Mouse (Mus musculus) liver, adult 2 months (tissue): ENCODE data around the gene Hpd. TPM values are rescaled to one million over a fixed set of nuclear protein-coding genes. Genes with fewer than 3 reads are reported as not detected.
A peak's percentile ranks its signal among the peaks of the same experiment; 100 is the strongest.
"Not testable (repeated sequence)": the region's sequence is repeated elsewhere in the genome, so short reads cannot be mapped to it uniquely, and the experiment has no call there.

ENCODE experiments used
- DNase-seq: peaks from one replicate; pipeline ENCODE4 v3.0.0-alpha.2; 2011; ENCODE audit warnings: low read depth, low spot score; ENCODE audit errors: extremely low read depth
- H3K27ac ChIP-seq: fragments of 200-500 bp; replicated peaks from 2 replicates; pipeline ENCODE4 v1.5.1; 2012; ENCODE audit warnings: low read depth, mild to moderate bottlenecking, control low read depth, inconsistent platforms, low read length; ENCODE audit not compliant: insufficient read depth
- H3K27me3 ChIP-seq: fragments of 200-500 bp; 2 replicates; pipeline ENCODE4 v1.6.1; 2012; ENCODE audit warnings: mild to moderate bottlenecking, moderate library complexity, low read length, inconsistent platforms; ENCODE audit not compliant: control insufficient read depth, insufficient read depth
- H3K36me3 ChIP-seq: fragments of 200-500 bp; 2 replicates; pipeline ENCODE4 v1.6.1; 2012; ENCODE audit warnings: low read length, inconsistent platforms; ENCODE audit not compliant: control insufficient read depth, insufficient read depth
- H3K4me1 ChIP-seq: fragments of 200-500 bp; 2 replicates; pipeline ENCODE4 v1.6.1; 2011; ENCODE audit warnings: low read length; ENCODE audit not compliant: control insufficient read depth, insufficient read depth
- H3K4me3 ChIP-seq: fragments of 200-500 bp; 2 replicates; pipeline ENCODE4 v1.5.1; 2011; ENCODE audit warnings: low read depth, mild to moderate bottlenecking, control low read depth, low read length, moderate library complexity; ENCODE audit not compliant: insufficient read depth
- H3K79me2 ChIP-seq: fragments of 200-500 bp; 2 replicates; pipeline ENCODE4 v1.6.1; 2012; ENCODE audit warnings: inconsistent platforms, mild to moderate bottlenecking, low read length, moderate library complexity; ENCODE audit not compliant: control insufficient read depth, insufficient read depth
- H3K9ac ChIP-seq: fragments of 200-500 bp; 2 replicates; pipeline ENCODE4 v1.6.1; 2012; ENCODE audit warnings: low read depth, mild to moderate bottlenecking, control low read depth, inconsistent platforms, low read length
- CTCF ChIP-seq: fragments of 200-500 bp; IDR thresholded peaks from 2 replicates; pipeline ENCODE4 v1.5.1; 2011; ENCODE audit warnings: low read depth, low read length, control low read depth
- POLR2A ChIP-seq: fragments of 200-500 bp; IDR thresholded peaks from 2 replicates; pipeline ENCODE4 v1.6.1; 2011; ENCODE audit warnings: low read length, control low read depth; ENCODE audit not compliant: insufficient read depth; ENCODE audit errors: extremely low read depth
- WGBS: fragments of 180-500 bp; shearing (Covaris S2); methylation state at CpG from one replicate; pipeline ENCODE4 v1.1.7; 2018; 5-methylcytosine and 5-hydroxymethylcytosine counted together
- polyA plus RNA-seq: library from polyadenylated mRNA; depleted of rRNA; stranded (reverse); fragments of >200 nt; gene quantifications from 2 replicates; pipeline ENCODE4 v1.2.3, GENCODE M21; 2012
- total RNA-seq: library from RNA; depleted of rRNA; stranded (reverse); fragments of >200 nt; gene quantifications from 2 replicates; pipeline ENCODE4 v1.2.3, GENCODE M21; 2014

Hpd gene
- total and polyA plus RNA-seq, 2 experiments, result 3,656 to 3,813 TPM

DNA sequence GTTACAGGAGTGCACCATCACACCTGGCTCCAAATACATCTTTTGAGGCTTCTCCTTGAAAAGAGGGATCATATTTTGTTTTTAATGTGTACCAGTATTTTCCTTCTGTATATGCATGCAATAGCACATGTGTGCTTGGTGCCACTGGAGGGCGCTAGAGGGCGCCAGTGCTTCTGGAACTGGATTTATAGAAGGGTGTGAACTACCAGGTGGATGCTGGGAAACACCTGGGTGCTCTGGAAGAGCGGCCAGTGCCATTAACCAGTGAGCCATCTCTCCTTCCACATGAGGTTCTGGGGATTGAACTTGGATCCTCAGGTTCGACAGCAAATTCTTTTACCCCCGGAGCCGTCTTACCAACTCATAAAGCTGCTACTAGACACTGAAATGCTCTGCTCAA lies 41.3 kb upstream of the Hpd start:
- not testable (repeated sequence) for H3K4me3 ChIP-seq, H3K79me2 ChIP-seq, DNase-seq, H3K27me3 ChIP-seq, H3K9ac ChIP-seq, H3K36me3 ChIP-seq
- WGBS, result 73% methylated on average over 6 of the region's 6 CpGs
- peak overlapping the region; percentile 87 for H3K27ac ChIP-seq
- peaks cover 13% of the 10 kb centered on the region for H3K4me1 ChIP-seq
- 0 out of 2 replicates have a peak, but pooled peaks have one; percentile 12 for TF ChIP-seq CTCF

DNA sequence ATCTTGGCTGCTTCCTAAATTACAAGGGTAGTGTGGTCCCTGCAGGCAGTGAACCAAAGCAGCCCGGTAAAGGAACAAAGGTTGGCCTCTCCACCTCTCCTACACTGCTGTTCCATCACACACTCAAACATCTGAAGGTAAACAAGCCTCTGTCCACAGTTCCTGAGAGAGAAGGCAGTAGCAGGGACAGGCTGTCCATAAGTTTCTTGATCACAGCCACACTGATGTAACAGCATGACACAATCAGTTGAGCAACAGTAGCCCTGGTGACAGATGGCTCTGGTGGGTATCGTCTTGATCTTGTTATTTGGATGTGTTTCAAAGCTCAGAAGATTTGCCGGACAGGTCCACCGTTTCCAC lies 40.5 kb upstream of the Hpd start:
- WGBS, result 21% methylated on average over 4 of the region's 4 CpGs
- TF ChIP-seq CTCF (no peak), POLR2A (no peak)
- DNase-seq, result peak; percentile 92
- Histone ChIP-seq H3K27me3 (no peaks in the 10 kb centered on the region), H3K9ac (no peak overlapping the region), H3K36me3 (no peaks in the 10 kb centered on the region), H3K27ac (peak overlapping the region; percentile 59), H3K4me1 (peaks cover 11% of the 10 kb centered on the region), H3K79me2 (no peaks in the 10 kb centered on the region), H3K4me3 (no peak overlapping the region)

DNA sequence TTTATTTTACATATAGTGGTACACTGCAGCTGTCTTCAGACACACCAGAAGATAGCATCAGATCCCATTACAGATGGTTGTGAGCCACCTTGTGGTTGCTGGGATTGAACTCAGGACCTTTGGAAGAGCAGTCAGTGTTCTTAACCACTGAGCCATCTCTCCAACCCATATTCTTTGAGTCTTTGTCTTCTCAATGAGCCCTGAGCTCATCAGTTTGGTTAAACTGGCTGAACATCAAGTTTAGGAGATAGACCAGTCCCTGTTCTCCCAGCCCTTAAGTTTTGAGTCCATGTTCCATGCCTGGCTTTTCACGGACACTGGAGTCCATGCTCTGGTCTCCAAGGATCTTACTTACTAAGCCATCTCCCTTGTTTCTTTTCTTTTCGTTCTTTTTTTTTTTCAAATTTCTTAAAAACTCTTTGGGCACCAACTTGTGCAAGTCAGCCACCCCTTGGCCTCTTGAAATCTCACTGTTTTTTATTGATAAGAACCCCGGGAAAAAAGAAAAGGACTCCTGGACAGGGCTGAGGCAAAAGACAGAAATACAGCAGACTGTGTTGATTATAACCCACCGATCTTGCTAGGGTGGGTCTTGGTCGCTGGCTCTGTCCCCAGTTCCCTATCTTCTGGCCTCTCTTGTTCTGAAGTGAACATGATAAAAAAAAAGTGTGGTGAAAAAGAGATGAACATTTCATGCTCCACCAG lies 40.0 kb upstream of the Hpd start:
- H3K4me3 ChIP-seq, H3K79me2 ChIP-seq, H3K36me3 ChIP-seq, H3K27me3 ChIP-seq, H3K9ac ChIP-seq, DNase-seq: not testable (repeated sequence)
- peaks cover 11% of the 10 kb centered on the region for H3K4me1 ChIP-seq
- 49% methylated on average over 4 of the region's 5 CpGs for WGBS
- H3K27ac ChIP-seq, result peak overlapping the region; percentile 59

DNA sequence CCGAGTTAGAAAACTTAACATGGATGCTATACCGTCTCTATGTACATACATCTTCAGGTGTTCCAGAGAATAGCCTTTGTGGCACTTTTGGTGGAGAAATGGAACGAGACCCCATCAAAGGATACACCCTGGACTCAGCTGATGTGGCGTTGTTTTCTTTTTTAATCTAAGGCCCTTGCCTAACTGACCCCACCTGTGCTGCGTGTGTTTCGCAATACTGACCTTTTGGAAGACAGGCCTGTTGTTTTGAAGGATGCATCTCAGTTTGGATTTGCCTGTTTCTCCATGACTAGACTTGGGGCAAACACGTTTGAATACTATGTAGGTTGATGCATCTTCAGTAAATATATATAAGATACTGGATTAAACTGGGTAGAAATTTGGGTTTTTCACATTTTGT lies 21.1 kb upstream of the Hpd start:
- peak; percentile 90 for DNase-seq
- H3K79me2 ChIP-seq, H3K36me3 ChIP-seq, H3K27me3 ChIP-seq, H3K4me1 ChIP-seq, H3K4me3 ChIP-seq, H3K9ac ChIP-seq: not testable (repeated sequence)
- WGBS, result 35% methylated on average over 7 of the region's 7 CpGs
- H3K27ac ChIP-seq, result peak overlapping the region; percentile 76

DNA sequence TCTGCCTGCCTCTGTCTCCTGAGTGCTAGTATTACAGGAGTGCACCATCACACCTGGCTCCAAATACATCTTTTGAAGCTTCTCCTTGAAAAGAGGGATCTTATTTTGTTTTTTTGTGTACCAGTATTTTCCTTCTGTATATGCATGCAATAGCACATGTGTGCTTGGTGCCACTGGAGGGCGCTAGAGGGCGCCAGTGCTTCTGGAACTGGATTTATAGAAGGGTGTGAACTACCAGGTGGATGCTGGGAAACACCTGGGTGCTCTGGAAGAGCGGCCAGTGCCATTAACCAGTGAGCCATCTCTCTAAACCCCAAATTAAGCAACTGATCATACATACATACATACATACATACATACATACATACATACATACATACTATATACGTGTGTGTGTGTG lies 20.2 kb upstream of the Hpd start:
- H3K9ac ChIP-seq, DNase-seq, H3K27me3 ChIP-seq, H3K79me2 ChIP-seq, H3K4me3 ChIP-seq, H3K36me3 ChIP-seq: not testable (repeated sequence)
- Histone ChIP-seq H3K27ac (peak overlapping the region; percentile 76; the same call in 1 of the 2 replicates), H3K4me1 (peaks cover 12% of the 10 kb centered on the region)
- 64% methylated on average over 4 of the region's 4 CpGs for WGBS
- 0 out of 2 replicates have a peak, but pooled peaks have one; percentile 11 for TF ChIP-seq CTCF

DNA sequence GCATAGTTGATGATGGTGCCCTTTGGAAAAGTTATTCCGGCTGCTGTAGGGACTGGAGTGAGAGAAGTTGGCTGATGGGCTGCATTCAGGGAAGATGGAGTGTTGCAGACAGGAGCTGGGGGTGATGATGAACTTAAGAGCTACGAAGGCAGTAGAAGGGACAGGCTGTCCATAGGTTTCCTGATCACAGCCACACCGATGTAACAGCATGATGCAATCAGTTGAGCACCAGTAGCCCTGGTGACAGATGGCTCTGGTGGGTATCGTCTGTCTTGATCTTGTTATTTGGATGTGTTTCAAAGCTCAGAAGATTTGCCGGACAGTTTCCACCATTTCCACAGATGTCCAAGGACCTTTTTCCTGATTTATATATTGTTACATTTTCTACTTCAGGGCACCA lies 19.5 kb upstream of the Hpd start:
- DNase-seq, result no peak
- 41% methylated on average over 5 of the region's 5 CpGs for WGBS
- no peak for TF ChIP-seq CTCF
- TF ChIP-seq POLR2A, result no peak
- no peaks in the 10 kb centered on the region for H3K36me3 ChIP-seq
- H3K27me3 ChIP-seq, result no peaks in the 10 kb centered on the region
- H3K9ac ChIP-seq, result peak overlapping the region; percentile 49; the same call in 1 of the 2 replicates
- H3K4me1 ChIP-seq, result peaks cover 18% of the 10 kb centered on the region
- H3K4me3 ChIP-seq, result no peak overlapping the region
- H3K79me2 ChIP-seq, result no peaks in the 10 kb centered on the region
- H3K27ac ChIP-seq, result peak overlapping the region; percentile 94
